Mouse (Mus musculus) limb, embryonic 14.5 days (tissue): ENCODE measurements around the gene Zfp771. TPM values are rescaled to one million over a fixed set of nuclear protein-coding genes. Genes with fewer than 3 reads are reported as not detected.

ENCODE experiments used
- ATAC-seq: fragments of 200-750 bp; cut with Nextera tagmentation; 2 replicates; pipeline ENCODE4 v1.8.0; 2017; ENCODE audit warnings: low read depth, moderate number of reproducible peaks, moderate TSS enrichment; ENCODE audit not compliant: low FRiP score
- DNase-seq: peaks from one replicate; pipeline ENCODE4 v3.0.0-alpha.2; 2015; ENCODE audit warnings: low spot score
- H3K27ac ChIP-seq: fragments of 300-500 bp; sonication (generic); replicated peaks from 2 replicates; pipeline ENCODE4 v1.5.1; 2014; ENCODE audit warnings: low read depth, mild to moderate bottlenecking, low read length, moderate library complexity, mixed read lengths
- H3K27me3 ChIP-seq: fragments of 300-500 bp; sonication (generic); 2 replicates; pipeline ENCODE4 v1.6.1; 2014; ENCODE audit warnings: low read length, mixed read lengths; ENCODE audit not compliant: control insufficient read depth, insufficient read depth
- H3K36me3 ChIP-seq: fragments of 300-500 bp; sonication (generic); 2 replicates; pipeline ENCODE4 v1.6.1; 2014; ENCODE audit warnings: mild to moderate bottlenecking, low read length, moderate library complexity, mixed read lengths; ENCODE audit not compliant: control insufficient read depth, insufficient read depth
- H3K4me1 ChIP-seq: fragments of 300-500 bp; sonication (generic); 2 replicates; pipeline ENCODE4 v1.6.1; 2014; ENCODE audit warnings: antibody characterized with exemption, low read length, mixed read lengths; ENCODE audit not compliant: control insufficient read depth, insufficient read depth
- H3K4me2 ChIP-seq: fragments of 300-500 bp; sonication (generic); replicated peaks from 2 replicates; pipeline ENCODE4 v1.6.1; 2014; ENCODE audit warnings: low read depth, mild to moderate bottlenecking, low read length, moderate library complexity; ENCODE audit not compliant: severe bottlenecking
- H3K4me3 ChIP-seq: fragments of 300-500 bp; sonication (generic); replicated peaks from 2 replicates; pipeline ENCODE4 v1.5.1; 2014; ENCODE audit warnings: low read length
- H3K9ac ChIP-seq: fragments of 300-500 bp; sonication (generic); 2 replicates; pipeline ENCODE4 v1.6.1; 2014; ENCODE audit warnings: mild to moderate bottlenecking, low read depth, low read length, moderate library complexity; ENCODE audit not compliant: severe bottlenecking
- H3K9me3 ChIP-seq: fragments of 300-500 bp; sonication (generic); 2 replicates; pipeline ENCODE4 v1.6.1; 2016; ENCODE audit warnings: low read length; ENCODE audit not compliant: control insufficient read depth
- POLR2A ChIP-seq: fragments of 200-500 bp; IDR thresholded peaks from 2 replicates; pipeline ENCODE4 v1.8.0; 2012; ENCODE audit warnings: inconsistent platforms, mild to moderate bottlenecking, moderate library complexity, borderline replicate concordance; ENCODE audit not compliant: insufficient read depth, insufficient read length; ENCODE audit errors: extremely low read depth
- WGBS: fragments of 180-500 bp; shearing (Covaris S2); extraction: QIAGEN DNeasy Blood & Tissue Kit; methylation state at CpG from one replicate; pipeline ENCODE4 v1.1.7; 2014; 5-methylcytosine and 5-hydroxymethylcytosine counted together
- polyA plus RNA-seq, 2 experiments: library from polyadenylated mRNA; depleted of rRNA in 1 of 2; stranded (reverse) in 1 of 2; unstranded in 1 of 2; fragments of >200 nt; fragmentation: Nextera tagmentation in 1 of 2; extraction: Ambion mirVana in 1 of 2; gene quantifications; 2 replicates each; pipeline versions ENCODE4 v1.2.1 to v1.2.3; 2012 to 2014

Zfp771 gene
- polyA plus RNA-seq, 2 experiments, result 66.2 to 115 TPM

DNA sequence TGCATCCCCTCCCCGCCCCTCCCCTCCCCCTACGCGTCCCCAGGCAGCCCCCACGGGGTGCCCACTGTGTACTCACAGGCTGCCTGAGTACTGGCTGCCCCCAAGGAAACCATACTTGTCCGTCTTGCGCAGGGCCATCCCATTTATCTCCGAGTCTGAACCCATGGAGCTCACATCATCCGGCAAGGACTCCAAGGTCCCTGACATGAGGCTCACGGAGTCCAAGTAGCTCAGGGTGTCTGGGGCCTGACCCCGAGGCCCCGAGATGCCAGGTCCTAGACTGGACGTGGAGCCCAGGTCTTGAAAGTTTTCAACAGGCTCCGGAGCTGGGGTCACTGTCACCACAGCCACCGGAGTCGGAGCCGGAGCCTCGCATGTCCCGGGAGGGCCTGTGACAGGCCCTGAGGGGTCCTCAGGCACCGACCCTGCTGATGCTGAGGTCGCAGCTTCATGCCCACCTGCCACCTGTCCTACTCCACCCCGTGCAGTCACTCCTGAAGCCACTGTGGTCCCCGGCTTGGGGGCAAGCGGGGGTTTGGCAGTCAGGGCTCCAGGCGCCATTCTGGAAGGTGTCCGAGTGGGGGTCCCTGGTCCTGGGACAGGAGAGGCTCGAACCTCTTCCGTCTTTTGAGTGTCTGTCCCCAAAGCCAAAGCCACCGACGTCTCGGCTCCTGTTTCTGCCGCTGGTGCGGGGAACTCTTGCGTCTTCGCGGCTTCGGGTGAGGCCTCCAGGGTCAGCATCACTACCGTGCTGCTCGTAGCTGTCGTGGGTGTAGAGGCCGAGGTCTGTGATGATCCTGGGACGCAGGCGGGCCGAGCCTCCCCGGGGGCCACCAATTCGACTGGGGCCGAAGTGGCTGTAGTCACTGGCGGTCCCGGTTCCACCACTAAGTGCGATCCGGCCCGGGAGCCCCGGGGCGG is 36.4 kb upstream of the Zfp771 start:
- Histone ChIP-seq H3K27ac (peak overlapping the region; percentile 80), H3K4me1 (peaks cover 21% of the 10 kb centered on the region), H3K36me3 (peaks cover 18% of the 10 kb centered on the region), H3K4me3 (peak overlapping the region; percentile 94), H3K9me3 (no peaks in the 10 kb centered on the region), H3K9ac (peak overlapping the region; percentile 89), H3K4me2 (peak overlapping the region; percentile 65), H3K27me3 (no peaks in the 10 kb centered on the region)
- no peak for TF ChIP-seq POLR2A
- DNase-seq, result no peak
- under 1% methylated on average over 45 of the region's 53 CpGs for WGBS
- no peak for ATAC-seq

DNA sequence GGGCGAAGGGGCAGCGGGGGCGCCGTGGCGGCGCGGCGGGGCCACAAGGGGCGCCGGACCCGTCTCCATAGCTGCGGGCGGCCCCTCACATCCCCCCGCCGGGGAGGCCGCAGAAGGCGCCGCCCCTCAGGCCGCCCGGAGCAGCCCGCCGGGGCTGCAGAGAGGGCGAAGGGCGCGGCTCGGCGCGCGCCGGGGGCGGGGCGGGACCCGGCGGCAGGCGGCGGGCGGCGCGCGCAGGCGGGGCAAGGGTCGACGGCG is 35.9 kb upstream of the Zfp771 start, which contains the start of gene Tbc1d10b:
Gene Tbc1d10b (minus strand): TSS at position 174 of the 258 bp plus-strand sequence.
- Histone ChIP-seq H3K36me3 (peaks cover 12% of the 10 kb centered on the region), H3K27ac (peak within 1 kb of the TSS; percentile 80), H3K9ac (peak within 1 kb of the TSS; percentile 89), H3K4me3 (peak within 1 kb of the TSS; percentile 94), H3K4me1 (peaks cover 21% of the 10 kb centered on the region), H3K9me3 (no peaks in the 10 kb centered on the region), H3K27me3 (no peaks in the 10 kb centered on the region), H3K4me2 (peak within 1 kb of the TSS; percentile 71)
- under 1% methylated on average over 20 of the region's 44 CpGs for WGBS
- no peak for DNase-seq
- TF ChIP-seq POLR2A, result no peak
- ATAC-seq, result no peak

DNA sequence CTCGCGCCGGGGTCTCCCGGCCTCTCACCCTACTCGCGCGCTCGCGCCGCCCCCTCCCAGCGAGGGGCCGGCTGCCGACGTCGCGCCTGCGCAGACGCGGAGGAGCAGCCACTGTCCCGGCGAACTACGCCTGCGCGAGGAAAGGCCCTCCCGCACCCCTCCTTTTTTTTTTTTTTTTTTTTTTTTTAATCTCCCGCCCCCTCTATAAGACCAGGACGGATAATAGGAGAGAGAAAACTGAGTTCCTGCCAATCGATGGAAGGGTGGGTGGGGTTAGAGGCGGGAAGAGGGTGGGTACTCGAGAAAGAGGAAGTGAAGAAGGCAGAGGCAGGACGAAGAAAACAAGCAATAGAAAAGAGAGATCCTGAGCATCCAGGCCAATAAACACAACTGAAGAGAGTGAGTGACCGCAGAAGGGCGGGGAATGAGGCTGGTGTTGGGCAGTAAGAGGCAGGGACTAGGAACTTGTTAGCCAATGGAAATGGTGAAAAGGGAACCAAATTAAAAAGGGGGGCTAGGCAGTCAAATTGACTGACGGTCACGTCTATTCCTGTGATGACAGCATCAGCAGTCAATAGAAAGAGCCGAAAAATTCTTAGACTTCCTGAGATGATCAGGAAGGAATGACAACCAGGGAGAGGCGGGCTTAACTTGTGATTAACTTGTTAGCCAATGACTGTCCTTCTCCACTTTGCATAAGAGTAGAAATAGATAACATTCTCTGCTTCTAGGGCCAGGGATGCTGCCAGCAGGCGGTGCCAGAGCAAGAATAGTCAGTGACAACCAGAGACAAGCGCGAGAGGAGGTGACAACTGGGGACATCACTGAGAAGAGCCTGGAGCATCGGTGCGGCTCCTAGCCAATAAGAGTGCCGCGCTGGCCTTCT is 35.3 kb upstream of the Zfp771 start, which contains the start of gene Mylpf:
Gene Mylpf (plus strand): TSS at position 338 of the 886 bp plus-strand sequence.
- Histone ChIP-seq H3K36me3 (peaks cover 8% of the 10 kb centered on the region; the same call in 1 of the 2 replicates), H3K27ac (peak within 1 kb of the TSS; percentile 80), H3K4me3 (peak within 1 kb of the TSS; percentile 94), H3K4me2 (peak within 1 kb of the TSS; percentile 71), H3K9me3 (no peaks in the 10 kb centered on the region), H3K4me1 (peaks cover 21% of the 10 kb centered on the region), H3K9ac (peak within 1 kb of the TSS; percentile 89), H3K27me3 (no peaks in the 10 kb centered on the region)
- peak; percentile 95 for ATAC-seq
- WGBS, result under 1% methylated on average over 34 of the region's 44 CpGs
- TF ChIP-seq POLR2A, result peak; percentile 54; the same call in 1 of the 2 replicates
- peak; percentile 98 for DNase-seq

DNA sequence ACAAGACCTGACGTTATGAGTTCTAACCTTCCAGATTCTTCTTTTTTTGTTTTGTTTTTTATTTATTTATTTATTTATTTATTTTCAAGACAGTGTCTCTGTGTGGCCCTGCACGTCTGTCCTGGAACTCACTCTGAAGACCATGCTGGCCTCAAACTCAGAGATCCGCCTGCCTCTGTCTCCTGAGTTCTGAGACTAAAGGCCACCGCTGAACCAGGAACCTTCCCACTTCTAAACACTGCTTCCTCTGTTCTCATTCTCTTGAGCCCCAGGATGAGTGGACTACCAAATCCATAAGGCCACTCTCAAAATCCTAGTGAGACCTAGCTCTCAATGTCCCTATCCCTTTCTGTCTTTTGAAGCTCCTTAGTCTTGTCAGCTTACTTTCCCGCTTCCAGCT is 34.2 kb upstream of the Zfp771 start:
- Histone ChIP-seq H3K9ac (no peak overlapping the region), H3K36me3 (peaks cover 7% of the 10 kb centered on the region; the same call in 1 of the 2 replicates), H3K9me3 (no peaks in the 10 kb centered on the region), H3K4me2 (peak overlapping the region; percentile 71; the same call in 1 of the 2 replicates), H3K27me3 (no peaks in the 10 kb centered on the region), H3K27ac (no peak overlapping the region), H3K4me3 (peak overlapping the region; percentile 94), H3K4me1 (peaks cover 29% of the 10 kb centered on the region)
- ATAC-seq (no peak), DNase-seq (no peak)
- 80% methylated on average over 5 of the region's 5 CpGs for WGBS
- TF ChIP-seq POLR2A, result no peak

DNA sequence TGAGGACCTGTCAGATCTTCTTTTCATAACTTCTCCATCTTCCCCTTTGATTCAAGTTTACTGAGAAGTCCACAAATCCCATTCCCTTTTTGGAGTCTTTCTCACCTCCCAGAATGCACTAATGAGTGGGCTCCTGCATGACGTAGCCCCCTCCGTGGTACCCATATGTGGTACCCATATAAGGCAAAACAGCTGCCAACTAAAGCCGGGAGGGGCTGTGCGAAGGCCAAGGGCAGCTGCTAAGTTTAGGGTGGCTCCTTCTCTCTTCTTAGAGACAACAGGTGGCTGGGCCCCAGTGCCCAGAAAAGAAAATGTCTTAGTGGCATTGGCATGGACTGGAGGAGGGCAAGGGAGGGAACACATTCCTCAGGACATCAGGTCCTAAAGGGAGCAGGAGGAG is 33.8 kb upstream of the Zfp771 start:
- WGBS, result 83% methylated on average over 4 of the region's 4 CpGs
- DNase-seq, result peak; percentile 49

More for the DNA sequence above, 33.8 kb upstream of the Zfp771 start:
- Histone ChIP-seq H3K27ac (no peak overlapping the region), H3K27me3 (no peaks in the 10 kb centered on the region), H3K36me3 (peaks cover 2% of the 10 kb centered on the region; the same call in 1 of the 2 replicates), H3K4me1 (peaks cover 28% of the 10 kb centered on the region), H3K4me2 (no peak overlapping the region), H3K9ac (no peak overlapping the region), H3K4me3 (no peak overlapping the region), H3K9me3 (no peaks in the 10 kb centered on the region)
- no peak for TF ChIP-seq POLR2A
- no peak for ATAC-seq
